Mouse (Mus musculus): Measurements from ENCODE around the gene Kcnip1. TPM values are rescaled to one million over a fixed set of nuclear protein-coding genes. Genes with fewer than 3 reads are reported as not detected.

The Kcnip1 gene
- total and polyA plus RNA-seq, 3 experiments: 0.04 to 0.17 TPM; not detected in 1

DNA sequence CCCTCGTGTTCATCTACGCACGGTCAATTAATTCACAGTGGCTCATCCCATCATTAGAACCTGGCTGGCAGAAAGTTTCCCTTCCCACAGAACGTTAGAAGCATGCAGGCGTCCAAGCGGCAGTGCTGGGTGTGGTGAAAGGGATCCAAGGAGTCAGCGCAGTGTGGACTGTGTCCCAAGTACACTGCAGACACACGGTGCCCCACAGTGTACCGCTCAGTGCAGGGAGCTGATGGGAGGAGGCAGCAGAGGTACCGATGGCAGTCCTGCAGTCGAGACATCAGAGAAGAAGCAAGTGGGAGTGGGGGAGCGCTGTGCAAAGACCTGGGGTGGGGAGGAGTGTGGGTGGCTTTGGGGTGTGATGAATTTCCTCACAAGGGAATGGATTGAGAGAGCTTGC, 78.7 kb downstream of the Kcnip1 start:
- in situ Hi-C loops (cut with MboI; ENCODE audit: low pct_ligation_motif_present, low pct_unique_long_range_greater_than_20kb, low sequenced_read_pairs) (no loop called here), dilution Hi-C loops (cut with MboI; ENCODE audit: extremely low pct_ligation_motif_present, extremely low pct_unique_long_range_greater_than_20kb, low sequenced_read_pairs) (no loop called here)
- H3K9me3 ChIP-seq (replicated peaks; ENCODE audit: low read length): peaks cover 8% of the 10 kb centered on the region
- H3K4me1 ChIP-seq (ENCODE audit: control insufficient read depth in 1 of 2, insufficient read depth in 2 of 2): peaks cover 0 to 4% of the 10 kb centered on the region in 2 experiments; a peak in 1 of 4 replicates
- H3K9ac ChIP-seq (ENCODE audit: insufficient read depth, low read depth): no peak overlapping the region
- no peak overlapping the region for H3K4me2 ChIP-seq (ENCODE audit: insufficient read depth, low read depth, poor library complexity, severe bottlenecking)
- H3K27me3 ChIP-seq (replicated peaks): peaks cover 31% of the 10 kb centered on the region
- H3K4me3 ChIP-seq (replicated peaks in 1 of 3; ENCODE audit: low read depth in 2 of 3, low read length in 2 of 3, poor library complexity in 1 of 3): no peak overlapping the region
- no peaks in the 10 kb centered on the region for H3K36me3 ChIP-seq (replicated peaks in 1 of 2; ENCODE audit: control insufficient read depth in 1 of 2, insufficient read depth in 1 of 2, low read length in 1 of 2)
- H3K79me2 ChIP-seq (replicated peaks; ENCODE audit: control insufficient read depth, extremely low read depth, insufficient read depth, poor library complexity, severe bottlenecking): no peaks in the 10 kb centered on the region
- H3K27ac ChIP-seq (ENCODE audit: insufficient read depth, low read depth): no peak overlapping the region
- DNase-seq (ENCODE audit: extremely low read depth): no peak
- TF ChIP-seq EP300 (IDR thresholded peaks at IDR 0.05; ENCODE audit: low read length): no peak
- no peak for TF ChIP-seq ZMIZ1 (IDR thresholded peaks at IDR 0.05; ENCODE audit: low read depth, low read length)
- TF ChIP-seq MXI1 (IDR thresholded peaks at IDR 0.05; ENCODE audit: low read depth, low read length): no peak
- no peak for TF ChIP-seq MAZ (IDR thresholded peaks at IDR 0.05; ENCODE audit: low read depth, low read length)
- TF ChIP-seq SIN3A (IDR thresholded peaks at IDR 0.05; ENCODE audit: low read length): no peak
- TF ChIP-seq SMC3 (IDR thresholded peaks at IDR 0.05; ENCODE audit: low read depth, low read length): no peak
- TF ChIP-seq RCOR1 (conservative IDR thresholded peaks at IDR 0.05; ENCODE audit: low read depth, low read length): no peak
- no peak for TF ChIP-seq ETS1 (conservative IDR thresholded peaks at IDR 0.05; ENCODE audit: low read depth, low read length)
- TF ChIP-seq USF2 (conservative IDR thresholded peaks at IDR 0.05; ENCODE audit: low read depth, low read length): no peak
- TF ChIP-seq MAX (IDR thresholded peaks at IDR 0.05; ENCODE audit: low read length): no peak

DNA sequence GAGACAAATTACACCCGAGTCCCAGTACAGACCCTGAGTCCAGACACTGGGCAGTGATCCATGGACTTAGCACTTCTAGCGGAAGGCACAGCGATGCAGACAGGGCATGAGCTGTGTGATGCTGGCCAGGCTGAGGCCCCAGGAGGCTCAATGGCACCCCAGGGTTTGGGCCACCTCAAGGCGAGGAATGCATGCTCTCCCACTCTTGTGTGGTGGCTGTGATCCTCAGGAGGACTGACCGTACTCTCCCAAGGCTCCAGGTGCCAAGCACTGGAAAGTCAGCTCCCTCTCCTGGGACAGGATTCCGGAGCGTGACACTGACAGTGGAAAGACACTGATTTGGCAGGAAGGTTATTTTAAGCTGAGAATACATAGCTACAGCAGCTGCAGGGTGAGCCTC, 79.9 kb downstream of the Kcnip1 start:
- H3K4me1 ChIP-seq (ENCODE audit: control insufficient read depth in 1 of 2, insufficient read depth in 2 of 2): no peaks in the 10 kb centered on the region
- dilution Hi-C loops (cut with MboI; ENCODE audit: extremely low pct_ligation_motif_present, extremely low pct_unique_long_range_greater_than_20kb, low sequenced_read_pairs): no loop called here
- in situ Hi-C loops (cut with MboI; ENCODE audit: low pct_ligation_motif_present, low pct_unique_long_range_greater_than_20kb, low sequenced_read_pairs): no loop called here
- TF ChIP-seq ZNF384 (IDR thresholded peaks at IDR 0.05; ENCODE audit: low read depth, low read length) (no peak), SIN3A (IDR thresholded peaks at IDR 0.05; ENCODE audit: low read length) (no peak), ZC3H11A (IDR thresholded peaks at IDR 0.05; ENCODE audit: low read depth, low read length) (no peak)
- H3K9me3 ChIP-seq (replicated peaks; ENCODE audit: low read length): peaks cover 8% of the 10 kb centered on the region
- no peak for DNase-seq (ENCODE audit: extremely low read depth)
- no peak overlapping the region for H3K27ac ChIP-seq (ENCODE audit: insufficient read depth, low read depth)
- peaks cover 28% of the 10 kb centered on the region for H3K27me3 ChIP-seq (replicated peaks)
- no peaks in the 10 kb centered on the region for H3K79me2 ChIP-seq (replicated peaks; ENCODE audit: control insufficient read depth, extremely low read depth, insufficient read depth, poor library complexity, severe bottlenecking)
- H3K4me3 ChIP-seq (replicated peaks in 1 of 3; ENCODE audit: low read depth in 2 of 3, low read length in 2 of 3, poor library complexity in 1 of 3): no peak overlapping the region
- no peak overlapping the region for H3K9ac ChIP-seq (ENCODE audit: insufficient read depth, low read depth)
- no peak overlapping the region for H3K4me2 ChIP-seq (ENCODE audit: insufficient read depth, low read depth, poor library complexity, severe bottlenecking)
- H3K36me3 ChIP-seq (replicated peaks in 1 of 2; ENCODE audit: control insufficient read depth in 1 of 2, insufficient read depth in 1 of 2, low read length in 1 of 2): no peaks in the 10 kb centered on the region

DNA sequence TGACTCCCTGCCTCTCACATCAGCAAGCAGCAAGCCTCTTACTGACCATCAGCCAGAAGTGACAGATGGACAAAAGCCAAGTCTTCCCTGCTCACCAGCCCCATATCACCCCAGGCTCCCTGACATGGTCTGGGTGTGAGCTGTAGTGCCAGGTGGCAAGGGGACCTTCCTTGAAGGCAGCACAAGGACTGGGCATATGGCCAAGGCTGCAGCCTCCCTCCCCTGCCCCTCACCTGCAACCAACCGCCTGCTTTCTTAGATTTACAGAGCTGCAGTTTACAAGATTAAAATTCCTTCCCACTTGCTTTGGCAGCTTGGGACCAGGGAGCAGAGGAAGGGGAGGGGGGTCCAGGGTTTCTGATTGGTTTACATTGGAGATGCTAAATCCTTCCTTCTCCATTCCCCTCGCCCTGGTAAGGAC, 80.8 kb downstream of the Kcnip1 start:
- Histone ChIP-seq H3K9me3 (replicated peaks; ENCODE audit: low read length) (peaks cover 9% of the 10 kb centered on the region), H3K4me3 (replicated peaks in 1 of 3; ENCODE audit: low read depth in 2 of 3, low read length in 2 of 3, poor library complexity in 1 of 3) (no peak overlapping the region), H3K27me3 (replicated peaks) (peaks cover 34% of the 10 kb centered on the region), H3K27ac (ENCODE audit: insufficient read depth, low read depth) (no peak overlapping the region), H3K4me2 (ENCODE audit: insufficient read depth, low read depth, poor library complexity, severe bottlenecking) (no peak overlapping the region), H3K9ac (ENCODE audit: insufficient read depth, low read depth) (no peak overlapping the region), H3K36me3 (replicated peaks in 1 of 2; ENCODE audit: control insufficient read depth in 1 of 2, insufficient read depth in 1 of 2, low read length in 1 of 2) (no peaks in the 10 kb centered on the region), H3K79me2 (replicated peaks; ENCODE audit: control insufficient read depth, extremely low read depth, insufficient read depth, poor library complexity, severe bottlenecking) (no peaks in the 10 kb centered on the region), H3K4me1 (ENCODE audit: control insufficient read depth in 1 of 2, insufficient read depth in 2 of 2) (no peaks in the 10 kb centered on the region)
- TF ChIP-seq ZNF384 (IDR thresholded peaks at IDR 0.05; ENCODE audit: low read depth, low read length) (no peak), TBP (conservative IDR thresholded peaks at IDR 0.05; ENCODE audit: low read depth, low read length) (no peak)
- dilution Hi-C loops (cut with MboI; ENCODE audit: extremely low pct_ligation_motif_present, extremely low pct_unique_long_range_greater_than_20kb, low sequenced_read_pairs) (no loop called here), in situ Hi-C loops (cut with MboI; ENCODE audit: low pct_ligation_motif_present, low pct_unique_long_range_greater_than_20kb, low sequenced_read_pairs) (no loop called here)
- DNase-seq (ENCODE audit: extremely low read depth): no peak
